13 mouse cellular contexts compared by ENCODE assay signal in the genomic region with DNA sequence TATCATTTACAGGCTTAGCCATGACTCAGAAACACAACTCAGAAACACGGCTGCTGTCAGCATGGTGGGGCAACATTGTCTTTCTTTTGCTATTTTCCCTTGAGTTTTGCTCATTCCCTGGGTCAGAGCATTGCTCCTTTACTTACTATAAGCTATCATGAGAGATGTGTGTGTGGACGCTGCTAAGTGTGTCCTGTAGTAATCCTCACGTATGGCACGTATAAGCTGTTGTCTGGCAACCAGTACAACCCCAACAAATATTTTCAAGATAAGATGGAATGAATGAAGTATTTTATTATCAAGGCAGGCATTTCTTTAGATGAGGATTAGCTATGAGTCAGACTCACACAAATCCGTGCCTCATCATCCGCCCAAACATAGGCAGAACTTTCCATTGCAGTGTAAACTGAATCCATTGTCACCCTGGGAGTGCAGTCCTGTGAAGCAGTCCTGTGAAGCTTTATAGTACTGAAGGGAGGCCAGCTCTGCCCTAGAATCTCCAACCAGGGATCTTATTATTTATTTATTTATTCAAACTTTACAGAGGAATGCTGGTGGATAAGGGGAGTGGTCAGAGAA. TPM values are rescaled to one million over a fixed set of nuclear protein-coding genes. Genes with fewer than 3 reads are reported as not detected.
DNase-seq lines count a peak whose midpoint lies in the region; ATAC-seq and TF ChIP-seq lines count a peak whose summit lies in the region.
"Had no signal": no experiment of that assay in that cellular context is flagged by ENCODE, and none has a peak within 500 bp of the region (broad histone marks: within the 10 kb centered on the region; RNA-seq: fewer than 3 reads in every experiment).

No protein-coding gene starts in this region.

- DNase-seq in frontal cortex, postnatal 14 days (ENCODE audit: low spot score in 2 of 2): no peak
- no peak for DNase-seq in layer of hippocampus, adult 2 months (ENCODE audit: low spot score in 2 of 2)
- no peak for DNase-seq in layer of hippocampus, postnatal 14 days (ENCODE audit: low spot score in 2 of 2)
- DNase-seq in embryo, embryonic 10.5 days (ENCODE audit: low spot score): no peak
- DNase-seq in layer of hippocampus, postnatal 10 days (ENCODE audit: low spot score in 2 of 2): no peak
- DNase-seq: kidney, postnatal 10 days had no signal

- peak overlapping the region; percentile 41; the same call in 1 of the 2 replicates for H3K27ac ChIP-seq in layer of hippocampus, adult 2 months
- H3K27ac ChIP-seq in embryonic facial prominence, embryonic 15.5 days (replicated peaks): peak overlapping the region; percentile 68
- H3K27ac ChIP-seq in olfactory bulb, adult 2 months (ENCODE audit: insufficient read depth, low read depth, low read length): peak overlapping the region; percentile 29; the same call in 1 of the 2 replicates
- H3K27ac ChIP-seq: hindbrain, embryonic 12.5 days had no signal

- H3K4me3 ChIP-seq in layer of hippocampus, adult 2 months: no peak overlapping the region
- no peak overlapping the region for H3K4me3 ChIP-seq in embryonic facial prominence, embryonic 15.5 days (replicated peaks)
- no peak overlapping the region for H3K4me3 ChIP-seq in olfactory bulb, adult 2 months (ENCODE audit: insufficient read depth, low read depth, low read length)
- H3K4me3 ChIP-seq: hindbrain, embryonic 12.5 days had no signal

- ATAC-seq in frontal cortex, adult (ENCODE audit: low TSS enrichment): peak; percentile 58
- no peak for ATAC-seq in embryonic facial prominence, embryonic 15.5 days (ENCODE audit: insufficient number of reproducible peaks, low FRiP score, low TSS enrichment, low read depth)
- ATAC-seq: activated CD4-positive, CD25-positive, alpha-beta regulatory T cell, adult 4 months had no signal

- no peak for TF ChIP-seq CTCF in layer of hippocampus, adult 2 months (conservative IDR thresholded peaks at IDR 0.05)
- TF ChIP-seq CTCF in olfactory bulb, adult 2 months (IDR thresholded peaks at IDR 0.05; ENCODE audit: insufficient read depth, low read depth, low read length): no peak

- H3K4me2 ChIP-seq in embryonic facial prominence, embryonic 15.5 days (replicated peaks): no peak overlapping the region
- H3K4me2 ChIP-seq: hindbrain, embryonic 12.5 days; liver, embryonic 11.5 days had no signal

- H3K4me1 ChIP-seq in embryonic facial prominence, embryonic 15.5 days: peaks cover 82% of the 10 kb centered on the region
- peaks cover 43% of the 10 kb centered on the region for H3K4me1 ChIP-seq in olfactory bulb, adult 2 months (ENCODE audit: control insufficient read depth, insufficient read depth, low read length)

- no peak for TF ChIP-seq POLR2A in olfactory bulb, adult 2 months (IDR thresholded peaks at IDR 0.05; ENCODE audit: insufficient read depth, low read depth, low read length)

- H3K27me3 ChIP-seq in embryonic facial prominence, embryonic 15.5 days: no peaks in the 10 kb centered on the region
- H3K27me3 ChIP-seq: hindbrain, embryonic 12.5 days had no signal

- H3K36me3 ChIP-seq in embryonic facial prominence, embryonic 15.5 days: 0 out of 2 replicates have a peak, but pooled peaks cover 8% of the 10 kb centered on the region
- H3K36me3 ChIP-seq: hindbrain, embryonic 12.5 days had no signal

- no peak overlapping the region for H3K9ac ChIP-seq in embryonic facial prominence, embryonic 15.5 days
- H3K9ac ChIP-seq: hindbrain, embryonic 12.5 days had no signal

- H3K9me3 ChIP-seq in embryonic facial prominence, embryonic 15.5 days (replicated peaks): no peaks in the 10 kb centered on the region
- H3K9me3 ChIP-seq: G1E; hindbrain, embryonic 12.5 days had no signal

- WGBS in embryonic facial prominence, embryonic 15.5 days: 60% methylated on average over 6 of the region's 6 CpGs
- 49% methylated on average over 6 of the region's 6 CpGs for WGBS in olfactory bulb, adult 2 months

RNA-seq across cellular contexts. Expression of a gene that starts 17.2 kb away (rescaled TPM):
- 100 to 1,000 TPM; 244 to 250 TPM for total RNA-seq in layer of hippocampus, adult 2 months (2021)
- 100 to 1,000 TPM; 201 to 204 TPM for total RNA-seq in layer of hippocampus, postnatal 14 days (2021)
- 167 and 173 TPM in 2 replicates for polyA plus RNA-seq in embryonic facial prominence, embryonic 15.5 days (2015; fragmentation: Nextera tagmentation; extraction: Ambion mirVana)
- 141 and 206 TPM in 2 replicates for polyA plus RNA-seq in olfactory bulb, adult 2 months (2012; ENCODE audit: insufficient read depth, insufficient read length, low replicate concordance, missing spikeins)
- 100 to 1,000 TPM; 126 to 132 TPM for total RNA-seq in layer of hippocampus, postnatal 10 days (2021)
